Mouse (Mus musculus) cortical plate, adult 2 months (tissue): ENCODE results near the gene Sf3b3. TPM values are rescaled to one million over a fixed set of nuclear protein-coding genes. Genes with fewer than 3 reads are reported as not detected.
"Not testable (repeated sequence)": the region's sequence is repeated elsewhere in the genome, so short reads cannot be mapped to it uniquely, and the experiment has no call there.

Experiments used
- H3K27ac ChIP-seq: fragments of 200-500 bp; 2 replicates; pipeline ENCODE4 v1.5.1; 2012; ENCODE audit warnings: low read length, control low read depth, inconsistent platforms; ENCODE audit not compliant: insufficient read depth
- H3K4me1 ChIP-seq: fragments of 200-500 bp; 2 replicates; pipeline ENCODE4 v1.6.1; 2011; ENCODE audit warnings: low read length; ENCODE audit not compliant: control insufficient read depth, insufficient read depth
- H3K4me3 ChIP-seq: fragments of 200-500 bp; 2 replicates; pipeline ENCODE4 v1.5.1; 2011; ENCODE audit warnings: mild to moderate bottlenecking, low read length, control low read depth; ENCODE audit not compliant: insufficient read depth
- CTCF ChIP-seq: fragments of 200-500 bp; IDR thresholded peaks from 2 replicates; pipeline ENCODE4 v1.5.1; 2011; ENCODE audit warnings: mild to moderate bottlenecking, control low read depth, low read length; ENCODE audit not compliant: insufficient read depth; ENCODE audit errors: extremely low read depth
- POLR2A ChIP-seq: fragments of 200-500 bp; IDR thresholded peaks from 2 replicates; pipeline ENCODE4 v1.6.1; 2011; ENCODE audit warnings: mild to moderate bottlenecking, low read length, control low read depth; ENCODE audit not compliant: insufficient read depth; ENCODE audit errors: extremely low read depth
- polyA plus RNA-seq: library from polyadenylated mRNA; depleted of rRNA; stranded (reverse); fragments of >200 nt; gene quantifications from 2 replicates; pipeline ENCODE4 v1.2.3, GENCODE M21; 2012

Sf3b3 gene
- polyA plus RNA-seq, 1 experiment: 37.4 TPM

- no peak overlapping the region for H3K4me3 ChIP-seq
- TF ChIP-seq POLR2A: no peak
- H3K4me1 ChIP-seq: no peaks in the 10 kb centered on the region; the same call in 1 of the 2 replicates
- no peak overlapping the region for H3K27ac ChIP-seq
Measured at GRCm38 (mm10) chr8:110886634-110887033, 40.0 kb upstream of the Sf3b3 start.

GRCm38 (mm10) chr8:110883824-110884223, 37.2 kb upstream of the Sf3b3 start:
- Histone ChIP-seq H3K27ac (no peak overlapping the region), H3K4me3 (no peak overlapping the region), H3K4me1 (no peaks in the 10 kb centered on the region; the same call in 1 of the 2 replicates)
- TF ChIP-seq POLR2A: no peak
- TF ChIP-seq CTCF: no peak

- Histone ChIP-seq H3K27ac (no peak overlapping the region), H3K4me3 (no peak overlapping the region), H3K4me1 (no peaks in the 10 kb centered on the region; the same call in 1 of the 2 replicates)
- TF ChIP-seq POLR2A (no peak), CTCF (no peak)
Measured at GRCm38 (mm10) chr8:110881741-110882310, 35.2 kb upstream of the Sf3b3 start.

GRCm38 (mm10) chr8:110877862-110878261, 31.3 kb upstream of the Sf3b3 start:
- TF ChIP-seq CTCF: no peak
- TF ChIP-seq POLR2A: no peak
- Histone ChIP-seq H3K4me1 (peaks cover 2% of the 10 kb centered on the region), H3K4me3 (no peak overlapping the region), H3K27ac (no peak overlapping the region)

GRCm38 (mm10) chr8:110870501-110870900, 23.9 kb upstream of the Sf3b3 start:
- Histone ChIP-seq H3K4me3 (no peak overlapping the region), H3K27ac (no peak overlapping the region), H3K4me1 (no peaks in the 10 kb centered on the region)
- no peak for TF ChIP-seq CTCF
- no peak for TF ChIP-seq POLR2A

GRCm38 (mm10) chr8:110861347-110862025, 14.9 kb upstream of the Sf3b3 start:
- H3K27ac ChIP-seq, H3K4me3 ChIP-seq, H3K4me1 ChIP-seq: not testable (repeated sequence)

GRCm38 (mm10) chr8:110859651-110860501, 13.3 kb upstream of the Sf3b3 start:
- TF ChIP-seq POLR2A (no peak), CTCF (peak; percentile 37; the same call in 1 of the 2 replicates)
- Histone ChIP-seq H3K27ac (no peak overlapping the region), H3K4me3 (no peak overlapping the region), H3K4me1 (no peaks in the 10 kb centered on the region)

- Histone ChIP-seq H3K4me1 (no peaks in the 10 kb centered on the region), H3K27ac (no peak overlapping the region), H3K4me3 (no peak overlapping the region)
- TF ChIP-seq POLR2A (no peak), CTCF (0 out of 2 replicates have a peak, but pooled peaks have one; percentile 11)
Measured at GRCm38 (mm10) chr8:110856760-110857461, 10.3 kb upstream of the Sf3b3 start.

GRCm38 (mm10) chr8:110856073-110856472, 9.5 kb upstream of the Sf3b3 start:
- not testable (repeated sequence) for H3K27ac ChIP-seq, H3K4me3 ChIP-seq, H3K4me1 ChIP-seq

GRCm38 (mm10) chr8:110851186-110851585, 4.6 kb upstream of the Sf3b3 start:
- Histone ChIP-seq H3K27ac (no peak overlapping the region), H3K4me1 (no peaks in the 10 kb centered on the region), H3K4me3 (no peak overlapping the region)
- no peak for TF ChIP-seq CTCF
- TF ChIP-seq POLR2A: no peak
